9 mouse cellular contexts compared by ENCODE assay signal in the genomic region with DNA sequence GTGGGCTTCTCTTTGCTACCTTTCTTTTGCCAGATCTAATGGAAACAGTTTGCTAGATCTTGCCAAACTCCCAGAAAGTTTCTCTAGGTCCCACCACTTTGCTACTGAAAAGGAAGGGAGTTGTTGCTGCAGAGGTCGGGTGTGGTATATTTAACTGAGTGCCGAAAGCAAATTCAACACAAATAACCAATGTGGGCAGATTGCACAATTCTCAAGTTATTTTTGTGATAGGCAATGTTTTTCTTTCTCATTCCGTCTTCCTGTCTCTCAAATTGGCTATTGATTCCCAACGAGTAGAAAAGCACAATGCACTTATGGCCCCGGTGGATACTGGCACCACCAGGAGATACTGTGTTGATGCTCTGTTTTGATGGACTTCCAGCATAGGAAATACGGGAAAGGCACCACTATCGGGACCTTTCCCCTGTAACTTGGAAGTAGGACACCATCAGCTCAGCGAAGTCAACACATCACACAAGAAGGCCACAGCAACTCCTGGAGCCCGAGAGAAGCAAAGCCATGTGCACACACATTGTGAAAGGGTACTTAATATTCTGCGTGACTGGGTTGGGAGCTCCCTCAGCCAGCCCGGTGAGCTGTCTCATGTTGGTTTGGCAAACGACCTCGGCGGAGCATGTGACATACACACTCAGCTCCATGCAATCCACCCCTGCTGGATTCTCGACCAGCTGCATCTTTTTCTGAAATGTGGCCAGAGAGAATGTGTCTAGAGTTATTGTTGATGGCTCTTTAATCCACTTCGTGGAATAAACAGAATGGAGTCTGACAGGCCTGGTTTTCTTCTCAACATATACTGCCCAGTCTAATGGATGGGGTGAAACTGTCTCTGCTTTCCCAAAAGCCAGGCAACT. TPM values are rescaled to one million over a fixed set of nuclear protein-coding genes. Genes with fewer than 3 reads are reported as not detected.
DNase-seq lines count a peak whose midpoint lies in the region; ATAC-seq and TF ChIP-seq lines count a peak whose summit lies in the region.
"Had no signal": no experiment of that assay in that cellular context is flagged by ENCODE, and none has a peak within 500 bp of the region (broad histone marks: within the 10 kb centered on the region; RNA-seq: fewer than 3 reads in every experiment).

No protein-coding gene starts in this region.

- no peaks in the 10 kb centered on the region for H3K27me3 ChIP-seq in C2C12 (ENCODE audit: control insufficient read depth, insufficient read depth, insufficient read length)
- H3K27me3 ChIP-seq in forebrain, embryonic 16.5 days (replicated peaks; ENCODE audit: control insufficient read depth, insufficient read depth, low read length): no peaks in the 10 kb centered on the region
- no peaks in the 10 kb centered on the region for H3K27me3 ChIP-seq in liver, adult 2 months (ENCODE audit: control insufficient read depth, insufficient read depth, low read length)
- no peaks in the 10 kb centered on the region for H3K27me3 ChIP-seq in midbrain, postnatal 0 days (ENCODE audit: insufficient read depth, low read length)

- H3K4me3 ChIP-seq in C2C12 (ENCODE audit: insufficient read depth, poor library complexity, severe bottlenecking): no peak overlapping the region
- H3K4me3 ChIP-seq in forebrain, embryonic 16.5 days (replicated peaks; ENCODE audit: low read length): no peak overlapping the region
- H3K4me3 ChIP-seq in liver, adult 2 months (ENCODE audit: insufficient read depth, low read depth, low read length): no peak overlapping the region
- no peak overlapping the region for H3K4me3 ChIP-seq in midbrain, postnatal 0 days (ENCODE audit: low read depth, low read length)
- H3K4me3 ChIP-seq: erythroblast, embryonic 14.5 days had no signal

- no peak for TF ChIP-seq POLR2A in liver, adult 2 months (IDR thresholded peaks at IDR 0.05; ENCODE audit: extremely low read depth, insufficient read depth, low read length)

- H3K27ac ChIP-seq in forebrain, embryonic 16.5 days (ENCODE audit: low read length): peak overlapping the region; percentile 47; the same call in 1 of the 2 replicates
- peak overlapping the region; percentile 66 for H3K27ac ChIP-seq in liver, adult 2 months (replicated peaks; ENCODE audit: insufficient read depth, low read depth, low read length)
- H3K27ac ChIP-seq in midbrain, postnatal 0 days (ENCODE audit: low read depth, low read length): no peak overlapping the region

- H3K79me3 ChIP-seq in C2C12 (ENCODE audit: low read depth): no peaks in the 10 kb centered on the region

- 39% methylated on average over 16 of the region's 16 CpGs for WGBS in forebrain, embryonic 16.5 days
- WGBS in liver, adult 2 months: 15% methylated on average over 16 of the region's 16 CpGs
- WGBS in midbrain, postnatal 0 days: 47% methylated on average over 16 of the region's 16 CpGs

- DNase-seq in adrenal gland, adult 2 months: peak; percentile 74
- no peak for DNase-seq in adrenal gland, postnatal 4 days (ENCODE audit: low spot score in 2 of 2)
- peak; percentile 70 for DNase-seq in heart, postnatal 4 days
- DNase-seq in liver, adult 2 months (ENCODE audit: extremely low read depth, low read depth, low spot score): peak; percentile 87
- DNase-seq in midbrain, postnatal 0 days (ENCODE audit: low spot score): peak; percentile 75
- DNase-seq in B cell, adult 2 months: no peak

- H3K9me3 ChIP-seq in forebrain, embryonic 16.5 days (ENCODE audit: control insufficient read depth, low read length): no peaks in the 10 kb centered on the region
- no peaks in the 10 kb centered on the region for H3K9me3 ChIP-seq in midbrain, postnatal 0 days (ENCODE audit: low read length)

- TF ChIP-seq CTCF in C2C12 (IDR thresholded peaks at IDR 0.05; ENCODE audit: control insufficient read depth, insufficient read depth, insufficient read length): no peak
- TF ChIP-seq CTCF in liver, adult 2 months (IDR thresholded peaks at IDR 0.05; ENCODE audit: low read depth, low read length): 0 out of 2 replicates have a peak, but pooled peaks have one; percentile 8
- no peak for TF ChIP-seq CTCF in midbrain, postnatal 0 days (IDR thresholded peaks at IDR 0.05)

- H3K79me2 ChIP-seq in C2C12 (ENCODE audit: control insufficient read depth, insufficient read depth): no peaks in the 10 kb centered on the region
- no peaks in the 10 kb centered on the region for H3K79me2 ChIP-seq in liver, adult 2 months (ENCODE audit: control insufficient read depth, insufficient read depth, low read length)

- peak; percentile 69 for ATAC-seq in forebrain, embryonic 16.5 days
- ATAC-seq in midbrain, postnatal 0 days (ENCODE audit: low FRiP score): peak; percentile 38; the same call in 1 of the 2 replicates

- H3K9ac ChIP-seq in forebrain, embryonic 16.5 days (replicated peaks; ENCODE audit: low read depth, low read length): no peak overlapping the region
- peak overlapping the region; percentile 33 for H3K9ac ChIP-seq in liver, adult 2 months (ENCODE audit: low read depth, low read length)
- no peak overlapping the region for H3K9ac ChIP-seq in midbrain, postnatal 0 days (replicated peaks; ENCODE audit: low read length, poor library complexity, severe bottlenecking)

- H3ac ChIP-seq in C2C12 (ENCODE audit: control insufficient read depth, insufficient read length, low read depth): no peak overlapping the region

- no peaks in the 10 kb centered on the region for H3K36me3 ChIP-seq in C2C12 (ENCODE audit: control insufficient read depth, insufficient read depth)
- H3K36me3 ChIP-seq in forebrain, embryonic 16.5 days (ENCODE audit: control insufficient read depth, insufficient read depth): no peaks in the 10 kb centered on the region
- no peaks in the 10 kb centered on the region for H3K36me3 ChIP-seq in liver, adult 2 months (ENCODE audit: control insufficient read depth, insufficient read depth, low read length)
- no peaks in the 10 kb centered on the region for H3K36me3 ChIP-seq in midbrain, postnatal 0 days (ENCODE audit: insufficient read depth, low read length)

- no peak overlapping the region for H3K4me2 ChIP-seq in forebrain, embryonic 16.5 days (ENCODE audit: low read length)
- no peak overlapping the region for H3K4me2 ChIP-seq in midbrain, postnatal 0 days (ENCODE audit: low read depth, low read length, poor library complexity, severe bottlenecking)

- peaks cover 23% of the 10 kb centered on the region for H3K4me1 ChIP-seq in forebrain, embryonic 16.5 days (replicated peaks; ENCODE audit: control insufficient read depth, insufficient read depth, low read length)
- H3K4me1 ChIP-seq in liver, adult 2 months (ENCODE audit: control insufficient read depth, insufficient read depth, low read length): peaks cover 16% of the 10 kb centered on the region
- peaks cover 18% of the 10 kb centered on the region; the same call in 1 of the 2 replicates for H3K4me1 ChIP-seq in midbrain, postnatal 0 days (ENCODE audit: insufficient read depth, low read length)

TF ChIP-seq in C2C12, 6 proteins besides CTCF, POLR2A, EP300 and RAD21:
- peak; percentile 22 for TF ChIP-seq MYOD1 (IDR thresholded peaks at IDR 0.05; ENCODE audit: control insufficient read depth, insufficient read length, low read depth)
- TF ChIP-seq CEBPB (IDR thresholded peaks at IDR 0.05; ENCODE audit: low read depth): peak; percentile 80
- no peak for TF ChIP-seq FOSL1 (IDR thresholded peaks at IDR 0.05; ENCODE audit: insufficient read depth, low read length, poor library complexity, severe bottlenecking)
- TF ChIP-seq USF1 (IDR thresholded peaks at IDR 0.05; ENCODE audit: low read depth): peak; percentile 81
- TF ChIP-seq MAX (IDR thresholded peaks at IDR 0.05): peak; percentile 29
- no peak for TF ChIP-seq MYOG (IDR thresholded peaks at IDR 0.05; ENCODE audit: control insufficient read depth, extremely low read depth, insufficient read length)

RNA-seq across cellular contexts. Expression of a gene that starts 35.3 kb away (rescaled TPM):
- 10 to 100 TPM; 40.7 to 51.6 TPM for total RNA-seq in adrenal gland, adult 2 months (2021)
- polyA plus RNA-seq in adrenal gland, adult 2 months (2012; rRNA removed): 29.0 and 43.3 TPM in 2 replicates
- total RNA-seq in adrenal gland, postnatal 4 days (2021): 10 to 100 TPM; 36.5 to 38.1 TPM
- 4.8 TPM for polyA plus RNA-seq in C2C12 (2012; fragmentation: generic; extraction: Trizol)
- polyA plus RNA-seq in forebrain, embryonic 16.5 days (2015; fragmentation: Nextera tagmentation; extraction: Ambion mirVana): 6.9 TPM in 2 replicates
- total RNA-seq in heart, postnatal 4 days (2021): 10 to 100 TPM; 34.6 to 36.9 TPM
- 14.7 and 17.9 TPM in 2 replicates for total RNA-seq in liver, adult 2 months (2014; rRNA removed)
- polyA plus RNA-seq in liver, adult 2 months (2012; rRNA removed): 14.8 and 16.6 TPM in 2 replicates
- total RNA-seq in midbrain, postnatal 0 days (2014; rRNA removed): 9.9 and 10.9 TPM in 2 replicates
- polyA plus RNA-seq in midbrain, postnatal 0 days (2015; fragmentation: Nextera tagmentation; extraction: Ambion mirVana): 6.1 and 7.0 TPM in 2 replicates

RNA-seq across cellular contexts. Expression of a gene that starts 43.6 kb away (rescaled TPM):
- total RNA-seq in adrenal gland, adult 2 months (2021): 10 to 100 TPM; 54.0 to 82.3 TPM
- polyA plus RNA-seq in adrenal gland, adult 2 months (2012; rRNA removed): 26.0 and 50.8 TPM in 2 replicates
- total RNA-seq in adrenal gland, postnatal 4 days (2021): 10 to 100 TPM; 57.0 to 62.2 TPM
- 17.6 TPM for polyA plus RNA-seq in C2C12 (2012; fragmentation: generic; extraction: Trizol)
- 11.9 and 12.1 TPM in 2 replicates for polyA plus RNA-seq in forebrain, embryonic 16.5 days (2015; fragmentation: Nextera tagmentation; extraction: Ambion mirVana)
- 10 to 100 TPM; 47.0 to 50.2 TPM for total RNA-seq in heart, postnatal 4 days (2021)
- total RNA-seq in liver, adult 2 months (2014; rRNA removed): 27.8 and 32.8 TPM in 2 replicates
- 10.6 and 17.8 TPM in 2 replicates for polyA plus RNA-seq in liver, adult 2 months (2012; rRNA removed)
- total RNA-seq in midbrain, postnatal 0 days (2014; rRNA removed): 43.7 and 51.5 TPM in 2 replicates
- polyA plus RNA-seq in midbrain, postnatal 0 days (2015; fragmentation: Nextera tagmentation; extraction: Ambion mirVana): 9.7 and 11.7 TPM in 2 replicates

Comparison
In these comparisons a context has a peak if more than half of its experiments do, and no peak if none do; other contexts are left out.
1. DNase-seq: peak in adrenal gland, adult 2 months (single experiment), heart, postnatal 4 days (single experiment), liver, adult 2 months (single experiment) and midbrain, postnatal 0 days (single experiment); none in adrenal gland, postnatal 4 days (0 of 2) and B cell, adult 2 months (0 of 2).